Mouse (Mus musculus) lung, postnatal 0 days (tissue): Measurements from ENCODE around the gene Wrb.

Experiments used
- CTCF ChIP-seq: IDR thresholded peaks from 2 replicates; pipeline ENCODE4 v1.5.1; 2016; ENCODE audit warnings: antibody characterized with exemption, mild to moderate bottlenecking
- EP300 ChIP-seq: IDR thresholded peaks from 2 replicates; pipeline ENCODE4 v1.6.1; 2016; ENCODE audit warnings: antibody characterized with exemption, mild to moderate bottlenecking, control low read depth

GRCm38 (mm10) chr16:96175399-96175798, 30.2 kb downstream of the Wrb start:
- TF ChIP-seq CTCF: no peak
- peak; percentile 69 for TF ChIP-seq EP300
